Mouse (Mus musculus) ES-Bruce4 (cell line): Measurements from ENCODE around the gene Sdk2. TPM values are rescaled to one million over a fixed set of nuclear protein-coding genes. Genes with fewer than 3 reads are reported as not detected.
A peak's percentile ranks its signal among the peaks of the same experiment; 100 is the strongest.

Experiments
- H3K27ac ChIP-seq: 2 replicates; pipeline ENCODE4 v1.5.1; 2012; ENCODE audit warnings: low read length, inconsistent platforms; ENCODE audit not compliant: insufficient read depth
- H3K27me3 ChIP-seq: 2 replicates; pipeline ENCODE4 v1.6.1; 2012; ENCODE audit warnings: mild to moderate bottlenecking, low read length, inconsistent platforms; ENCODE audit not compliant: control insufficient read depth, poor library complexity, insufficient read depth, severe bottlenecking
- H3K36me3 ChIP-seq: 2 replicates; pipeline ENCODE4 v1.6.1; 2012; ENCODE audit warnings: inconsistent platforms, mild to moderate bottlenecking, low read length, moderate library complexity; ENCODE audit not compliant: control insufficient read depth, poor library complexity, insufficient read depth, severe bottlenecking
- H3K4me1 ChIP-seq: one replicate; pipeline ENCODE4 v1.8.1; 2011; ENCODE audit warnings: low read length; ENCODE audit not compliant: control insufficient read depth, insufficient read depth
- H3K4me3 ChIP-seq: 2 replicates; pipeline ENCODE4 v1.5.1; 2011; ENCODE audit warnings: low read depth, mild to moderate bottlenecking, low read length
- H3K9ac ChIP-seq: 2 replicates; pipeline ENCODE4 v1.6.1; 2012; ENCODE audit warnings: low read depth, mild to moderate bottlenecking, inconsistent platforms; ENCODE audit not compliant: poor library complexity, severe bottlenecking
- H3K9me3 ChIP-seq: replicated peaks from 2 replicates; pipeline ENCODE4 v1.6.1; 2012; ENCODE audit warnings: mild to moderate bottlenecking, low read length, inconsistent platforms; ENCODE audit not compliant: control insufficient read depth, poor library complexity, insufficient read depth, severe bottlenecking
- CTCF ChIP-seq: IDR thresholded peaks from one replicate; pipeline ENCODE4 v1.8.1; 2011; ENCODE audit warnings: low read depth, low read length
- EP300 ChIP-seq: IDR thresholded peaks from 2 replicates; pipeline ENCODE4 v1.6.1; 2011; ENCODE audit warnings: low read depth, low read length; ENCODE audit not compliant: insufficient read depth
- POLR2A ChIP-seq: IDR thresholded peaks from one replicate; pipeline ENCODE4 v1.8.1; 2011; ENCODE audit warnings: low read length; ENCODE audit not compliant: insufficient read depth
- polyA plus RNA-seq: library from polyadenylated mRNA; stranded (reverse); fragments of >200 nt; gene quantifications from 2 replicates; pipeline ENCODE4 v1.2.4, GENCODE M21; 2011; ENCODE audit warnings: low read depth; ENCODE audit not compliant: missing spikeins, insufficient read depth, insufficient read length

Sdk2 gene
- polyA plus RNA-seq, 1 experiment: 0.87 TPM

- H3K9ac ChIP-seq: no peak overlapping the region
- H3K27me3 ChIP-seq: no peaks in the 10 kb centered on the region
- TF ChIP-seq POLR2A (no peak), EP300 (no peak), CTCF (peak; percentile 92)
- no peaks in the 10 kb centered on the region for H3K36me3 ChIP-seq
- no peaks in the 10 kb centered on the region for H3K4me1 ChIP-seq
- H3K4me3 ChIP-seq: no peak overlapping the region
- H3K27ac ChIP-seq: no peak overlapping the region
- no peaks in the 10 kb centered on the region for H3K9me3 ChIP-seq
Measured at GRCm38 (mm10) chr11:113865627-113866026, 201.2 kb downstream of the Sdk2 start.

GRCm38 (mm10) chr11:113863408-113863807 is 203.4 kb downstream of the Sdk2 start:
- TF ChIP-seq CTCF (peak; percentile 83), POLR2A (no peak)
- no peaks in the 10 kb centered on the region for H3K27me3 ChIP-seq
- H3K9ac ChIP-seq: no peak overlapping the region
- no peaks in the 10 kb centered on the region for H3K36me3 ChIP-seq
- no peaks in the 10 kb centered on the region for H3K9me3 ChIP-seq
- H3K4me1 ChIP-seq: no peaks in the 10 kb centered on the region
- no peak overlapping the region for H3K4me3 ChIP-seq
- H3K27ac ChIP-seq: no peak overlapping the region

GRCm38 (mm10) chr11:113855661-113856060 is 211.2 kb downstream of the Sdk2 start:
- H3K9ac ChIP-seq: no peak overlapping the region
- H3K4me3 ChIP-seq: 0 out of 2 replicates have a peak overlapping the region, but pooled peaks have one; percentile 11
- no peak overlapping the region for H3K27ac ChIP-seq
- TF ChIP-seq EP300 (no peak), POLR2A (no peak), CTCF (no peak)
- no peaks in the 10 kb centered on the region for H3K27me3 ChIP-seq
- H3K9me3 ChIP-seq: no peaks in the 10 kb centered on the region
- peaks cover 2% of the 10 kb centered on the region for H3K4me1 ChIP-seq
- no peaks in the 10 kb centered on the region for H3K36me3 ChIP-seq

- Histone ChIP-seq H3K4me1 (peaks cover 2% of the 10 kb centered on the region), H3K36me3 (no peaks in the 10 kb centered on the region), H3K9ac (no peak overlapping the region), H3K27ac (no peak overlapping the region), H3K9me3 (no peaks in the 10 kb centered on the region), H3K27me3 (no peaks in the 10 kb centered on the region), H3K4me3 (no peak overlapping the region)
- TF ChIP-seq CTCF (no peak), POLR2A (no peak), EP300 (no peak)
Measured at GRCm38 (mm10) chr11:113851750-113852149, 215.1 kb downstream of the Sdk2 start.

GRCm38 (mm10) chr11:113849322-113849721 is 217.5 kb downstream of the Sdk2 start:
- no peaks in the 10 kb centered on the region for H3K36me3 ChIP-seq
- H3K27me3 ChIP-seq: no peaks in the 10 kb centered on the region
- H3K9ac ChIP-seq: no peak overlapping the region
- no peaks in the 10 kb centered on the region for H3K9me3 ChIP-seq
- TF ChIP-seq CTCF (no peak), EP300 (no peak), POLR2A (no peak)
- H3K4me3 ChIP-seq: no peak overlapping the region
- no peaks in the 10 kb centered on the region for H3K4me1 ChIP-seq
- no peak overlapping the region for H3K27ac ChIP-seq

- Histone ChIP-seq H3K9ac (no peak overlapping the region), H3K27me3 (no peaks in the 10 kb centered on the region), H3K4me3 (no peak overlapping the region), H3K36me3 (no peaks in the 10 kb centered on the region), H3K9me3 (no peaks in the 10 kb centered on the region), H3K4me1 (no peaks in the 10 kb centered on the region), H3K27ac (no peak overlapping the region)
- TF ChIP-seq CTCF (no peak), EP300 (no peak), POLR2A (no peak)
Measured at GRCm38 (mm10) chr11:113843920-113844319, 222.9 kb downstream of the Sdk2 start.

- no peaks in the 10 kb centered on the region for H3K27me3 ChIP-seq
Measured at GRCm38 (mm10) chr11:113842879-113843278, 224.0 kb downstream of the Sdk2 start.

More at GRCm38 (mm10) chr11:113842879-113843278, 224.0 kb downstream of the Sdk2 start:
- Histone ChIP-seq H3K9me3 (no peaks in the 10 kb centered on the region), H3K9ac (no peak overlapping the region), H3K4me3 (no peak overlapping the region), H3K4me1 (no peaks in the 10 kb centered on the region), H3K27ac (no peak overlapping the region), H3K36me3 (no peaks in the 10 kb centered on the region)
- no peak for TF ChIP-seq POLR2A
- no peak for TF ChIP-seq EP300
- no peak for TF ChIP-seq CTCF
